Comparison of ENCODE assay signal across 12 mouse cellular contexts in genomic region chr3:92117930-92118329, GRCm38 (mm10). TPM values are rescaled to one million over a fixed set of nuclear protein-coding genes. Genes with fewer than 3 reads are reported as not detected.
DNase-seq lines count a peak whose midpoint lies in the region; ATAC-seq and TF ChIP-seq lines count a peak whose summit lies in the region.
"Had no signal": no experiment of that assay in that cellular context is flagged by ENCODE, and none has a peak within 500 bp of the region (broad histone marks: within the 10 kb centered on the region; RNA-seq: fewer than 3 reads in every experiment).

No protein-coding gene starts in this region.

- H3K36me3 ChIP-seq in embryonic facial prominence, embryonic 11.5 days (replicated peaks; ENCODE audit: control insufficient read depth, insufficient read depth, low read depth, low read length), result no peaks in the 10 kb centered on the region
- no peaks in the 10 kb centered on the region for H3K36me3 ChIP-seq in embryonic facial prominence, embryonic 10.5 days (replicated peaks)
- H3K36me3 ChIP-seq in lung, postnatal 0 days (ENCODE audit: insufficient read depth, low read length), result no peaks in the 10 kb centered on the region
- H3K36me3 ChIP-seq in neural tube, embryonic 15.5 days, result no peaks in the 10 kb centered on the region
- H3K36me3 ChIP-seq: embryonic facial prominence, embryonic 12.5 days had no signal

- no peak overlapping the region for H3K4me2 ChIP-seq in embryonic facial prominence, embryonic 11.5 days (ENCODE audit: low read depth, low read length)
- H3K4me2 ChIP-seq in lung, postnatal 0 days (replicated peaks; ENCODE audit: low read depth, low read length), result no peak overlapping the region
- H3K4me2 ChIP-seq in neural tube, embryonic 15.5 days, result no peak overlapping the region
- H3K4me2 ChIP-seq: embryonic facial prominence, embryonic 12.5 days had no signal

- no peaks in the 10 kb centered on the region for H3K4me1 ChIP-seq in embryonic facial prominence, embryonic 11.5 days (ENCODE audit: control insufficient read depth, insufficient read depth, low read length)
- no peaks in the 10 kb centered on the region for H3K4me1 ChIP-seq in embryonic facial prominence, embryonic 10.5 days
- no peaks in the 10 kb centered on the region for H3K4me1 ChIP-seq in lung, postnatal 0 days (ENCODE audit: insufficient read depth, low read depth, low read length)
- H3K4me1 ChIP-seq in neural tube, embryonic 15.5 days, result no peaks in the 10 kb centered on the region
- H3K4me1 ChIP-seq: embryonic facial prominence, embryonic 12.5 days had no signal

- H3K9ac ChIP-seq in embryonic facial prominence, embryonic 11.5 days (replicated peaks; ENCODE audit: low read length), result no peak overlapping the region
- no peak overlapping the region for H3K9ac ChIP-seq in lung, postnatal 0 days (replicated peaks; ENCODE audit: low read depth)
- H3K9ac ChIP-seq in neural tube, embryonic 15.5 days (replicated peaks), result no peak overlapping the region
- H3K9ac ChIP-seq: embryonic facial prominence, embryonic 12.5 days had no signal

- peak; percentile 64 for TF ChIP-seq CTCF in lung, postnatal 0 days (IDR thresholded peaks at IDR 0.05)

- no peak overlapping the region for H3K4me3 ChIP-seq in embryonic facial prominence, embryonic 11.5 days (ENCODE audit: low read depth, low read length)
- H3K4me3 ChIP-seq in embryonic facial prominence, embryonic 10.5 days, result no peak overlapping the region
- H3K4me3 ChIP-seq in lung, postnatal 0 days (ENCODE audit: low read depth, low read length), result no peak overlapping the region
- no peak overlapping the region for H3K4me3 ChIP-seq in neural tube, embryonic 15.5 days (replicated peaks)
- H3K4me3 ChIP-seq: embryonic facial prominence, embryonic 12.5 days; myocyte had no signal

- WGBS in embryonic facial prominence, embryonic 11.5 days, result 36% methylated on average over 3 of the region's 3 CpGs
- 35% methylated on average over 3 of the region's 3 CpGs for WGBS in embryonic facial prominence, embryonic 10.5 days
- 30% methylated on average over 3 of the region's 3 CpGs for WGBS in lung, postnatal 0 days
- WGBS in neural tube, embryonic 15.5 days, result 31% methylated on average over 3 of the region's 3 CpGs

- no peaks in the 10 kb centered on the region for H3K9me3 ChIP-seq in embryonic facial prominence, embryonic 11.5 days (replicated peaks; ENCODE audit: control insufficient read depth, low read length)
- no peaks in the 10 kb centered on the region for H3K9me3 ChIP-seq in embryonic facial prominence, embryonic 10.5 days
- no peaks in the 10 kb centered on the region for H3K9me3 ChIP-seq in lung, postnatal 0 days (ENCODE audit: low read length)
- H3K9me3 ChIP-seq in neural tube, embryonic 15.5 days (replicated peaks), result no peaks in the 10 kb centered on the region
- H3K9me3 ChIP-seq: embryonic facial prominence, embryonic 12.5 days had no signal

- no peaks in the 10 kb centered on the region for H3K27me3 ChIP-seq in embryonic facial prominence, embryonic 11.5 days (ENCODE audit: control insufficient read depth, insufficient read depth, low read length)
- no peaks in the 10 kb centered on the region for H3K27me3 ChIP-seq in embryonic facial prominence, embryonic 10.5 days (replicated peaks; ENCODE audit: low read depth, poor library complexity, severe bottlenecking)
- no peaks in the 10 kb centered on the region for H3K27me3 ChIP-seq in lung, postnatal 0 days (replicated peaks; ENCODE audit: insufficient read depth, low read length)
- H3K27me3 ChIP-seq in neural tube, embryonic 15.5 days (replicated peaks), result no peaks in the 10 kb centered on the region
- H3K27me3 ChIP-seq: CH12.LX; embryonic facial prominence, embryonic 12.5 days had no signal

- H3K27ac ChIP-seq in embryonic facial prominence, embryonic 11.5 days (replicated peaks; ENCODE audit: low read depth, low read length), result no peak overlapping the region
- H3K27ac ChIP-seq in embryonic facial prominence, embryonic 10.5 days (replicated peaks), result no peak overlapping the region
- H3K27ac ChIP-seq in lung, postnatal 0 days (ENCODE audit: low read length), result no peak overlapping the region
- no peak overlapping the region for H3K27ac ChIP-seq in neural tube, embryonic 15.5 days (replicated peaks)
- H3K27ac ChIP-seq: embryonic facial prominence, embryonic 12.5 days had no signal

- no peak for TF ChIP-seq EP300 in lung, postnatal 0 days (IDR thresholded peaks at IDR 0.05)

- peak; percentile 45 for DNase-seq in embryonic facial prominence, embryonic 11.5 days (ENCODE audit: low spot score)
- no peak for DNase-seq in embryonic facial prominence, embryonic 10.5 days (ENCODE audit: low spot score)
- peak; percentile 48 for DNase-seq in lung, postnatal 0 days (ENCODE audit: low spot score)
- DNase-seq in lung, postnatal 10 days, result no peak
- DNase-seq in embryo, embryonic 11 days, result peak; percentile 60
- DNase-seq in gastrocnemius, postnatal 10 days, result no peak

- no peak for ATAC-seq in embryonic facial prominence, embryonic 11.5 days (replicated peaks; ENCODE audit: insufficient number of reproducible peaks, low FRiP score, low TSS enrichment, low read depth)
- ATAC-seq in lung, postnatal 0 days, result no peak
- ATAC-seq in megakaryocyte progenitor cell, adult 5-6 weeks (replicated peaks; ENCODE audit: poor library complexity), result 0 out of 2 replicates have a peak, but pooled peaks have one; percentile 39
- no peak; the same call in 1 of the 2 replicates for ATAC-seq in neural tube, embryonic 15.5 days (ENCODE audit: low FRiP score)

RNA-seq across cellular contexts. Expression of gene Prr9, which starts 5.8 kb away (rescaled TPM):
- polyA plus RNA-seq in embryonic facial prominence, embryonic 11.5 days (2014; fragmentation: Nextera tagmentation; extraction: Ambion mirVana), result not detected in 2 replicates
- polyA plus RNA-seq in embryonic facial prominence, embryonic 10.5 days (2016; fragmentation: Nextera tagmentation; extraction: Ambion mirVana), result not detected in 2 replicates
- polyA plus RNA-seq in lung, postnatal 0 days (2015; fragmentation: Nextera tagmentation; extraction: Ambion mirVana), result not detected in 2 replicates
- total RNA-seq in megakaryocyte progenitor cell, adult 5-6 weeks (2015), result not detected in 2 replicates
- not detected in 2 replicates for total RNA-seq in megakaryocyte progenitor cell, adult 5-6 weeks (2017)
- not detected in 2 replicates for polyA plus RNA-seq in neural tube, embryonic 15.5 days (2015; fragmentation: Nextera tagmentation; extraction: Ambion mirVana)
- total RNA-seq in gastrocnemius, postnatal 10 days (2021), result under 1 TPM in 1 of 2 experiments, not detected in 1; 0.23 TPM
- total RNA-seq: CH12.LX; layer of hippocampus, adult 18-20 months had no signal
- polyA plus RNA-seq: embryonic facial prominence, embryonic 12.5 days had no signal

RNA-seq across cellular contexts. Expression of gene Lelp1, which starts 24.6 kb away (rescaled TPM):
- polyA plus RNA-seq in embryonic facial prominence, embryonic 11.5 days (2014; fragmentation: Nextera tagmentation; extraction: Ambion mirVana), result not detected in 2 replicates
- not detected in 2 replicates for polyA plus RNA-seq in embryonic facial prominence, embryonic 10.5 days (2016; fragmentation: Nextera tagmentation; extraction: Ambion mirVana)
- polyA plus RNA-seq in lung, postnatal 0 days (2015; fragmentation: Nextera tagmentation; extraction: Ambion mirVana), result not detected in 2 replicates
- not detected in 2 replicates for total RNA-seq in megakaryocyte progenitor cell, adult 5-6 weeks (2015)
- total RNA-seq in megakaryocyte progenitor cell, adult 5-6 weeks (2017), result not detected in 2 replicates
- polyA plus RNA-seq in neural tube, embryonic 15.5 days (2015; fragmentation: Nextera tagmentation; extraction: Ambion mirVana), result not detected in 2 replicates
- not detected for total RNA-seq in gastrocnemius, postnatal 10 days (2021)
- total RNA-seq: CH12.LX; layer of hippocampus, adult 18-20 months had no signal
- polyA plus RNA-seq: embryonic facial prominence, embryonic 12.5 days; myocyte had no signal

RNA-seq across cellular contexts. Expression of gene Lor, which starts 35.0 kb away (rescaled TPM):
- polyA plus RNA-seq in embryonic facial prominence, embryonic 11.5 days (2014; fragmentation: Nextera tagmentation; extraction: Ambion mirVana), result 0.31 and 0.69 TPM in 2 replicates
- polyA plus RNA-seq in embryonic facial prominence, embryonic 10.5 days (2016; fragmentation: Nextera tagmentation; extraction: Ambion mirVana), result 0.19 and 0.26 TPM in 2 replicates
- 1.1 and 1.2 TPM in 2 replicates for polyA plus RNA-seq in lung, postnatal 0 days (2015; fragmentation: Nextera tagmentation; extraction: Ambion mirVana)
- total RNA-seq in megakaryocyte progenitor cell, adult 5-6 weeks (2015), result not detected in 2 replicates
- not detected in 2 replicates for total RNA-seq in megakaryocyte progenitor cell, adult 5-6 weeks (2017)
- 8.6 and 9.6 TPM in 2 replicates for polyA plus RNA-seq in neural tube, embryonic 15.5 days (2015; fragmentation: Nextera tagmentation; extraction: Ambion mirVana)
- total RNA-seq in gastrocnemius, postnatal 10 days (2021), result not detected
- total RNA-seq: CH12.LX had no signal

Comparison
In these comparisons a context has a peak if more than half of its experiments do, and no peak if none do; other contexts are left out.
1. DNase-seq: peak in embryonic facial prominence, embryonic 11.5 days (single experiment), lung, postnatal 0 days (single experiment) and embryo, embryonic 11 days (single experiment); none in embryonic facial prominence, embryonic 10.5 days (single experiment), lung, postnatal 10 days (single experiment) and gastrocnemius, postnatal 10 days (single experiment).